Mouse (Mus musculus) forebrain, embryonic 13.5 days (tissue): ENCODE results near the gene Lgr5. TPM values are rescaled to one million over a fixed set of nuclear protein-coding genes. Genes with fewer than 3 reads are reported as not detected.

Source experiments
- ATAC-seq: fragments of 200-750 bp; cut with Nextera tagmentation; 2 replicates; pipeline ENCODE4 v1.8.0; 2017
- H3K27ac ChIP-seq: fragments of 300-500 bp; sonication (generic); 2 replicates; pipeline ENCODE4 v1.5.1; 2015; ENCODE audit warnings: inconsistent platforms, mild to moderate bottlenecking, moderate library complexity
- H3K27me3 ChIP-seq: fragments of 300-500 bp; sonication (generic); 2 replicates; pipeline ENCODE4 v1.6.1; 2015; ENCODE audit warnings: mild to moderate bottlenecking, inconsistent platforms
- H3K36me3 ChIP-seq: fragments of 300-500 bp; sonication (generic); 2 replicates; pipeline ENCODE4 v1.6.1; 2015; ENCODE audit warnings: mild to moderate bottlenecking, inconsistent platforms; ENCODE audit not compliant: poor library complexity, severe bottlenecking
- H3K4me1 ChIP-seq: fragments of 300-500 bp; sonication (generic); 2 replicates; pipeline ENCODE4 v1.6.1; 2015; ENCODE audit warnings: inconsistent platforms
- H3K4me2 ChIP-seq: fragments of 300-500 bp; sonication (generic); 2 replicates; pipeline ENCODE4 v1.6.1; 2015; ENCODE audit warnings: inconsistent platforms, mild to moderate bottlenecking, moderate library complexity
- H3K4me3 ChIP-seq: fragments of 300-500 bp; sonication (generic); 2 replicates; pipeline ENCODE4 v1.5.1; 2015; ENCODE audit warnings: mild to moderate bottlenecking, inconsistent platforms
- H3K9ac ChIP-seq: fragments of 300-500 bp; sonication (generic); 2 replicates; pipeline ENCODE4 v1.6.1; 2015; ENCODE audit warnings: mild to moderate bottlenecking, inconsistent platforms
- H3K9me3 ChIP-seq: fragments of 300-500 bp; sonication (generic); replicated peaks from 2 replicates; pipeline ENCODE4 v1.6.1; 2016; ENCODE audit warnings: inconsistent platforms
- WGBS: fragments of 180-500 bp; shearing (Covaris S2); methylation state at CpG from one replicate; pipeline ENCODE4 v1.1.7; 2015; 5-methylcytosine and 5-hydroxymethylcytosine counted together
- polyA plus RNA-seq: library from polyadenylated mRNA; unstranded; fragments of >200 nt; fragmentation: Nextera tagmentation; extraction: Ambion mirVana; gene quantifications from 2 replicates; pipeline ENCODE4 v1.2.1, GENCODE M21; 2015

The Lgr5 gene
- polyA plus RNA-seq, result 0.14 and 0.26 TPM in 2 replicates

DNA sequence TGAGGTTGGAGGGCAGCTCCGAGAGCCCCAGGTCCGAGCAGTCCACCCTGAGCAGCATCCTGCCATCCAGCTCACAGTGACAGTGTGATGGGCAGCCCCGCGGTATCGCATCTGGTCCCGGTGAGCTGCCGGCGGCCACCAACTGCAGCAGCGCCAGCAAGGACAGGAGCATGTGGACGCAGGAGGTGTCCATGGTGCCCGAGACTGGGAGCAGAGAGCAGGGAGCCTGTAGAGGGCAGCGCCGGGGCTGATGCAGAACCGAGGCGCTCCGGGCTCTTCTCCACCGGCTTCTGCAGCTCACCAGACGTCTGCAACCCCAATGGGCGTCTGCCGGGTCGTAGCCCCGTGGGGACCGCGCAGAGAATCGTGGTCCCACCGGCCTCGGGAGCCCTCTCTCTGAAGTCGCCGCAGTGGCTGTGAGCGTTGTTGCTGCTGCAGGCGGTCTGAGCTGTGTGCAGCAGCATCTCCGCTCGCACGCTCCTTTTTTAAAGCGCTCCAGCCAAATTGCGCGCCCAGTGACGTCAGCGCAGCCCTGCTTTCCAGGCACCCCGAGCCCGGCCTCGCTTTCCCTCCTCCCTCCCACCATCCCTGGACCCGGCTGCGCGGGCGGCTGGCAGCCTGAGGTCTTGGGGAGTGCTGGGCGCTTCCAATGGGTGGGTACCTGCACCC is at the start of gene Lgr5:
Gene Lgr5 (minus strand): TSS at position 480 of the 669 bp plus-strand sequence.
- WGBS, result under 1% methylated on average over 47 of the region's 47 CpGs
- Histone ChIP-seq H3K4me3 (peak within 1 kb of the TSS; percentile 58), H3K9me3 (no peaks in the 10 kb centered on the region), H3K27me3 (peaks cover 88% of the 10 kb centered on the region), H3K9ac (peak within 1 kb of the TSS; percentile 62), H3K27ac (no peak within 1 kb of the TSS), H3K36me3 (no peaks in the 10 kb centered on the region), H3K4me2 (peak within 1 kb of the TSS; percentile 96), H3K4me1 (peaks cover 31% of the 10 kb centered on the region)
- peak; percentile 81 for ATAC-seq

DNA sequence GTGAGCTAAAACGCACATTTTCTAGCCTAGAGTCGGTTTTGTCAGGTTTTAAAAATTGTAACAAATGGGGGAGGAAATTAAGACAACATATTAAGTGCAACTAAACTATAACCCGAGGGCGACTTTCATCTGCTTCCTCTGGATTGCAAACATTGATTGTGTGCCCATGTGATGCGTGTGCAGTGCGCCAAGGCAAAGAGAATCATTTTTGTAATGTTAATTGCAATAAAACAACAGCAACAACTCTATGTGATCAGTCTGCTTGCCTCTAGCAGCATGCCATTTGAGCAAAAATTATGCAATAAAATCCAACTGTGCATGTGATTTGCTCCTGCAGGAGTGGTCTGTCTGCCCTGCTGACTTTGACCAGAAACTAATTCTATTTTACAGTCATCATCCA is 39.1 kb upstream of the Lgr5 start:
- WGBS, result 88% methylated on average over 6 of the region's 6 CpGs
- no peak overlapping the region for H3K9ac ChIP-seq
- no peaks in the 10 kb centered on the region for H3K9me3 ChIP-seq
- no peak overlapping the region for H3K27ac ChIP-seq
- peaks cover 9% of the 10 kb centered on the region; the same call in 1 of the 2 replicates for H3K4me1 ChIP-seq
- no peak overlapping the region for H3K4me3 ChIP-seq
- H3K27me3 ChIP-seq, result no peaks in the 10 kb centered on the region
- no peaks in the 10 kb centered on the region for H3K36me3 ChIP-seq
- ATAC-seq, result no peak
- no peak overlapping the region for H3K4me2 ChIP-seq

DNA sequence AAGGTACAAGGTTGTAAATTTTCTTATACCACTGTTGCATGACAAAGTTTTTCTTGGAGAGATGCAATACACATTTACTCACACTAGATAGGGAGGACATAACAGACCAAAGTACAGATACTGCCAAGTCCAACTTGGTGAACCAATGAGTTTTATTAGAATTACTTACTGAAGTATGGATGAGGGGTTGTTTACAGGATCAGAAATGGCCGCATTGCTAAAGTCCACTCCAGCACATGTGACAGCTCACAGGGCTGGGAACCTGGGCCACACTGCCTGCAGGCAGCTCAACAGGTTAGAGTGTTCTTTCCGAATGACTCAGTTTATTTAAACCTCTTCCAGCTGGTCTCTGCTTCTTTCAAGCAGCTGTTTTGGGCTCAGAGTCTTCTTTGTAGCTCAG is 37.4 kb upstream of the Lgr5 start:
- H3K27ac ChIP-seq, result no peak overlapping the region
- 84% methylated on average over 2 of the region's 2 CpGs for WGBS
- H3K4me1 ChIP-seq, result peaks cover 9% of the 10 kb centered on the region; the same call in 1 of the 2 replicates
- H3K9me3 ChIP-seq, result no peaks in the 10 kb centered on the region
- H3K36me3 ChIP-seq, result no peaks in the 10 kb centered on the region
- H3K4me2 ChIP-seq, result no peak overlapping the region
- H3K4me3 ChIP-seq, result no peak overlapping the region
- no peak overlapping the region for H3K9ac ChIP-seq
- ATAC-seq, result no peak
- H3K27me3 ChIP-seq, result peaks cover 4% of the 10 kb centered on the region; the same call in 1 of the 2 replicates

DNA sequence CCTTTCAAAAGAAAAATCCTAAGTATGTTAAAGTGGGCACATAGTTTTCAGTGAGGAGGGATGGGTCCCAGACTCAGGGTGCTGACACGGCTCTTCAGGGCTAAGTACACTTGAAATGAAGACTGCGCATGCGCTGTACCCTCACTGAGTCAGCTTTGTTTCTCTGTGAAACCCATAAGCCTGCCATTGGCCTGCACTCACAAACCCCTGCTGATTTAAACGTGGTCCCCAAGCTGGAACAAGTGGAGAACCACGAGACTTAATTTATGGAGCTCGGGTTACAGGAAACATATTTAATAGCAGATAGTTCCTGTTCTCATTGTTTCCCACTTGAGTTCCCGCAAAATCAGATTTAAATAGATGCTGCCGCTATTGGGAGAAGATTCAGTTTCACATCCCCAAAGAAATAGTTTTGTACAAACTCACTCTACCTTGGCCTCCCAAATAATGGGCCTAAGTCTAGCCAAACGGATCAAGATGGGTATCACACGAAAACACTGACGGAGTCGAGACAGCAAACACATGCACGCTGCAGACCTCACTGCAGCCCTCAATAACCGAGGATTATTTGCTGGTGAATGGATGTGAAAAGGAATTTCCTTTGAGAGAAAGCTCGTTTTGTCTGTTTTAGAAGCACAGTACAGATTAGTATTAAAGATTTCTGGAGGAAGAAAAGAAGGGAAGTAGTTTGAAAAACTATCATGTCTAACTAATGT is 36.5 kb upstream of the Lgr5 start:
- no peak overlapping the region for H3K9ac ChIP-seq
- no peak overlapping the region for H3K4me3 ChIP-seq
- WGBS, result 20% methylated on average over 15 of the region's 15 CpGs

DNA sequence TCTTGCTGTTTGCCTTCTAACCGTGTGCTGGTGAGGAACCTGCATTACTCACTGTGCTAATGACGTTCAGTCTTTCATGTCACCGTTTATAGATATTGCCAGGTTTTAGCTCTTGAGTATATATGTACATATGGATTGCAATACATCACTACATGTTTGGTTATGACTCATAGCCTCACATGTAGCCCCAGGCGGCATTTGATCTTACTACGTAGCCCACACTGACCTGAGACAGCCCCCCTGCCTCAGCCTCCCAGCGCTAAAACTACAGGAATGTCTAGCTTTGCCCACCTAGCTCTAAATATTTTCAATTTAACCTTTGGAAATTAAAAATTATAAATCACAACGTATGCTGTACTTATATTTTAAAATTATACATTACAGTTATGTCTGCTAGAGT is 35.9 kb upstream of the Lgr5 start:
- H3K4me1 ChIP-seq, result peaks cover 9% of the 10 kb centered on the region; the same call in 1 of the 2 replicates
- H3K4me2 ChIP-seq, result no peak overlapping the region
- H3K27me3 ChIP-seq, result peaks cover 14% of the 10 kb centered on the region
- no peaks in the 10 kb centered on the region for H3K9me3 ChIP-seq
- no peaks in the 10 kb centered on the region for H3K36me3 ChIP-seq
- ATAC-seq, result peak; percentile 52; the same call in 1 of the 2 replicates
- H3K27ac ChIP-seq, result no peak overlapping the region
- no peak overlapping the region for H3K9ac ChIP-seq
- 83% methylated on average over 7 of the region's 7 CpGs for WGBS
- H3K4me3 ChIP-seq, result no peak overlapping the region

More for the DNA sequence above, 36.5 kb upstream of the Lgr5 start:
- peaks cover 9% of the 10 kb centered on the region; the same call in 1 of the 2 replicates for H3K4me1 ChIP-seq
- peak overlapping the region; percentile 42 for H3K4me2 ChIP-seq
- H3K36me3 ChIP-seq, result no peaks in the 10 kb centered on the region
- H3K27me3 ChIP-seq, result peaks cover 10% of the 10 kb centered on the region
- H3K27ac ChIP-seq, result no peak overlapping the region
- peak; percentile 80 for ATAC-seq
- no peaks in the 10 kb centered on the region for H3K9me3 ChIP-seq

DNA sequence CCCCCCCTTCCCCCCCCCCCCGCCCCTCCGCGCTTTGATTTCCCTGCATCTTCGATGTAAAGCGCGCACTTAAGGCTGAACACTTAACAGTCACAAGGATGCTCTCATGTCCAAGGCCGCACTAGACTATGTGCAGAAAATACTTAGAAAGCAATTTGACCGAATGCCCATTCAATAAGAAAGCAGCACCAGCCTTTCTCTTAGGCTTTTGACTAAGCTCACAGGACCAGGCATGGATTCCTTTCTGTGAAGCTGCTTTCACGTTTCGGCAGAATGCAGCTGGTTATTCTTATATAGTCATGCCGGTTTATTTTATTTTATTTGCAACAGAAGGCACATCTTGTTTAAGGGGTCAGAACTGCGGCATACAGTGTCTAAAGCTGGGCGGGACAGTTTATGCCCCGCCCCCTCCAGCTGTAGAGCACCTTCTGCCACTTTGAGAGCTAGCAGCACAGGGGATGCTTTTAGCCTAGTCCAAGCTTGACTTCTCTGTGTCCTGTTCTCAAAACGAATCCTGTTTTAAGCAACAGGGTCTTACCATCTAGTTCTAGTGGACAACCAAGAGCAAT is 30.8 kb upstream of the Lgr5 start:
- no peaks in the 10 kb centered on the region for H3K9me3 ChIP-seq
- H3K4me3 ChIP-seq, result peak overlapping the region; percentile 25
- no peak overlapping the region for H3K27ac ChIP-seq
- peak; percentile 76; the same call in 1 of the 2 replicates for ATAC-seq
- peak overlapping the region; percentile 55 for H3K4me2 ChIP-seq
- H3K36me3 ChIP-seq, result no peaks in the 10 kb centered on the region
- no peaks in the 10 kb centered on the region for H3K4me1 ChIP-seq
- peaks cover 22% of the 10 kb centered on the region for H3K27me3 ChIP-seq
- no peak overlapping the region for H3K9ac ChIP-seq
- 20% methylated on average over 15 of the region's 15 CpGs for WGBS

DNA sequence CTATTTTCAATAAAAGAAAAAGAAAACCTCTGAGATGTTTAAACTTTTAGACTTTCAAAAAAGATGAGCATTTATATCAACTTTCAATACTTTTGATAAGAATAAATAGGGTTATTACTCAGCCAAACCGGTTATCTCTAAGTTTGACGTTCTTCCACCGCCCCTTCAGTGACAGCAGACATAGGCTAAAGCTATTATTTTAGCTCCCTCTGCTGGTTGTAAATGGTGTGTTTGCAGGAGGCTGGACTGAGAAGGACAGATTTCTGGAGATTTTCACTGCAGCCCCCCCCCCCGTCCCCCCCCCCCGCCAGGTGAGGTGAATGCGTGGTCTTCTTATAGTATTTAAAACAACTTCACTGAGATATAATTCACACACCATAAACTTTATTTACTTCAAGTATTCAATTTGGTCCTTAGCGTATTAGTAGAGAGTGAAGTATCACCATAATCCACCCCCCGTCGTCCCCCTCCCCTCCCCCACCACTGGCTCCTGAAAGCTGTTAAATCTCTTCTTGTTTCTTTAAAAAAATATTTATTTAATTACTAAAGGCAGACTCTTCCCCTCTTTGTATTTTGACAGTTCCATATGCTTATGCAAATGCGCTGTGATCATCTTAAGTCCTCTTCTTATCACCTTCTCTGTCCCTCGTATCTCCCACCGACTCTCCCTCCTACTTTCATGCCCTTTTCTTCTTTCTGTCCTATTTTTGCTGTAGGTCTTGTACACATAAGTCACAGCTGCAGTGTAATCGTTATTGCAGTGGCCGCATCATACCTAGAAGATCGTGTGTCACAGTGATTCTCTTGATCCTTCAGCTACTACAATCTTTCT is 30.1 kb upstream of the Lgr5 start:
- peak; percentile 87 for ATAC-seq
- no peaks in the 10 kb centered on the region for H3K4me1 ChIP-seq
- H3K27ac ChIP-seq, result no peak overlapping the region
- no peaks in the 10 kb centered on the region for H3K9me3 ChIP-seq
- no peak overlapping the region for H3K9ac ChIP-seq
- peak overlapping the region; percentile 25 for H3K4me3 ChIP-seq
- WGBS, result 7% methylated on average over 15 of the region's 15 CpGs
- peak overlapping the region; percentile 55 for H3K4me2 ChIP-seq
- no peaks in the 10 kb centered on the region for H3K36me3 ChIP-seq
- H3K27me3 ChIP-seq, result peaks cover 24% of the 10 kb centered on the region

DNA sequence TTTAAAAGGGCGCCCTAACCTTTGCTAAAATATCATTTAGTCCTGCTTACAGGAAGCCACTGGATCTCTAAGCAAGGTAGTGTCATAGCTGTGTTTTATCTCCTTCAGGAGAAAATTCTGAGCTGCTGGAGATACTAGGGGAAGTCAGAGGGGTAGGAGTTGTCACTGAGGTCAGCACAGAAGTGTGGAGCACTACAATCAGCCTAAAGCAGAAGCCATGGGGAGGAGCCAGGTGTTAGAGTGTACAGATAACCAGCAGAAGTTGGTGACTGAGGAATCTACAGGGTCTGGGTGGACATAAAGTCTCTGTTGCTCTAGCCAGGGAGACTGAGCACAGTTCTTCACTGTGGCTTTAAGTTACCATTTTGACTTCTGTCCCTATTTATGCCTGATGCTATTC is 8.2 kb upstream of the Lgr5 start:
- 91% methylated on average over 1 of the region's 1 CpGs for WGBS
- H3K9me3 ChIP-seq, result no peaks in the 10 kb centered on the region
- H3K9ac ChIP-seq, result no peak overlapping the region
- ATAC-seq, result no peak
- no peak overlapping the region for H3K4me2 ChIP-seq
- H3K27ac ChIP-seq, result no peak overlapping the region
- H3K4me1 ChIP-seq, result no peaks in the 10 kb centered on the region
- peaks cover 39% of the 10 kb centered on the region for H3K27me3 ChIP-seq
- H3K4me3 ChIP-seq, result no peak overlapping the region
- no peaks in the 10 kb centered on the region for H3K36me3 ChIP-seq

DNA sequence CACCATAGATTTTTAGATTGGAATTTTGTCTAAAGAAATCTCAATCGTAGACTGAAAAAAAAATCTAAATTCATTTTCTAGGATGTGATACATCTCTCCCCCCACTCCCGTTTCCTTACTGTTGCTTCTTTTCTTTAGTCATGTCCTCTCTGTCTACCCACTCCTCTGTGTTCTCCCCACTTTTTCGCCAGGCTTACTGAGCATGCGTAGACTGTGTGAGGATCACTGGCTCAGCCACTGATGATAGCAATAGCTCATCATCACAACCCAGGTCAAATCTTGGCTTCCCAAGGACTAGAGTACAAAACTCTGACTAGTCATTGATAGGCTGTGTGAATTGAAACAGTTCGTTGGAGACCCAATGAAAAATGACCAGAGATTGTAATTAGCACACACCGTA is 6.1 kb upstream of the Lgr5 start:
- Histone ChIP-seq H3K4me3 (no peak overlapping the region), H3K27ac (no peak overlapping the region), H3K9ac (no peak overlapping the region), H3K27me3 (peaks cover 60% of the 10 kb centered on the region), H3K36me3 (no peaks in the 10 kb centered on the region), H3K4me2 (no peak overlapping the region), H3K9me3 (no peaks in the 10 kb centered on the region), H3K4me1 (no peaks in the 10 kb centered on the region)
- ATAC-seq, result no peak
- 88% methylated on average over 6 of the region's 6 CpGs for WGBS

DNA sequence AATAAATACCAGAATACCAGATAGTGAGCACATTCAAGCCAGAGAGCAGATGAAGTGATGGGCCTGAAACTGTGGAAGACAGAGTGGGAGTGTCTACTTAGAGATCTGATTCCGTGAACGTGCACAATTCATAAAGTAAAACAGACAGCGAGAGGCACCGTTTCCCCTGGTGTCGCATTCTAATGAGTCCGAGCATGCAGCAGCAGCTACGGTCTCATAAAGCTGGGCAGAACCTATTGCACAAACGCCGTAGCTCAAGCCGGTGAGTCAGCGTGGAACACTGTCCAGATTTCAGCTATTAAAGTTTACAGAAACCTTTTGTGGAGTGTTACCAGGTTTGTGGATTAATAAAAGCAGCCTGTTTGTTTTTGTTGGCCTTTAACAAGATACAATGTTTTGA is 5.6 kb upstream of the Lgr5 start:
- no peaks in the 10 kb centered on the region for H3K36me3 ChIP-seq
- H3K4me2 ChIP-seq, result no peak overlapping the region
- H3K4me1 ChIP-seq, result peaks cover under 1% of the 10 kb centered on the region; the same call in 1 of the 2 replicates
- no peak overlapping the region for H3K9ac ChIP-seq
- H3K27ac ChIP-seq, result no peak overlapping the region
- 61% methylated on average over 11 of the region's 11 CpGs for WGBS
- peaks cover 65% of the 10 kb centered on the region for H3K27me3 ChIP-seq
- no peaks in the 10 kb centered on the region for H3K9me3 ChIP-seq
- no peak for ATAC-seq
- no peak overlapping the region for H3K4me3 ChIP-seq

DNA sequence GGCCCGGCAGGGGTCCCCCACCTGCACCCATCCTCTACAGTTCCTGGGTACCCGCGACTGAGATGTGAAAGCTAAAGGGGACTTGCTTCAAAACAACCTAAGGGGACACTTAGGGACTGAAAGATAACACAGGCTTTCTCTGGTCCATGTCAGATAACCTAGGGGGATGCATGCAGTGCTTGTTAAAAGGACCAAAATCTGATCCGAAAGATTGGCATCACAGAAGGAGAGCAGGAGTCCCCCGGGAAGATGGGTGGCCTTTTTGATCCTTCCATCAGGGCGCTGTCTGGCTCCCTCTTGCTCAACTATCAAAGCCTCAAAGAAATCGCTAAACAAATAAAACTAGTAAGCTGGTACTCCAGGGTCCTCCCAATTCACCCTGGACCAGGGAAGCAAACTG is 399 bp upstream of the Lgr5 start:
- peak overlapping the region; percentile 62 for H3K9ac ChIP-seq
- no peaks in the 10 kb centered on the region for H3K36me3 ChIP-seq
- H3K4me2 ChIP-seq, result peak overlapping the region; percentile 96
- WGBS, result under 1% methylated on average over 7 of the region's 7 CpGs
- H3K9me3 ChIP-seq, result no peaks in the 10 kb centered on the region
- peaks cover 83% of the 10 kb centered on the region for H3K27me3 ChIP-seq
- H3K4me3 ChIP-seq, result peak overlapping the region; percentile 58
- H3K27ac ChIP-seq, result no peak overlapping the region
- ATAC-seq, result no peak; the same call in 1 of the 2 replicates
- H3K4me1 ChIP-seq, result peaks cover 31% of the 10 kb centered on the region
